Mouse (Mus musculus): ENCODE data around the gene Gfod1. TPM values are rescaled to one million over a fixed set of nuclear protein-coding genes. Genes with fewer than 3 reads are reported as not detected.
A peak's percentile ranks its signal among the peaks of the same experiment; 100 is the strongest.

Gene Gfod1
- total and polyA plus RNA-seq, 2 experiments from 2014 or later: 3.0 to 16.6 TPM

DNA sequence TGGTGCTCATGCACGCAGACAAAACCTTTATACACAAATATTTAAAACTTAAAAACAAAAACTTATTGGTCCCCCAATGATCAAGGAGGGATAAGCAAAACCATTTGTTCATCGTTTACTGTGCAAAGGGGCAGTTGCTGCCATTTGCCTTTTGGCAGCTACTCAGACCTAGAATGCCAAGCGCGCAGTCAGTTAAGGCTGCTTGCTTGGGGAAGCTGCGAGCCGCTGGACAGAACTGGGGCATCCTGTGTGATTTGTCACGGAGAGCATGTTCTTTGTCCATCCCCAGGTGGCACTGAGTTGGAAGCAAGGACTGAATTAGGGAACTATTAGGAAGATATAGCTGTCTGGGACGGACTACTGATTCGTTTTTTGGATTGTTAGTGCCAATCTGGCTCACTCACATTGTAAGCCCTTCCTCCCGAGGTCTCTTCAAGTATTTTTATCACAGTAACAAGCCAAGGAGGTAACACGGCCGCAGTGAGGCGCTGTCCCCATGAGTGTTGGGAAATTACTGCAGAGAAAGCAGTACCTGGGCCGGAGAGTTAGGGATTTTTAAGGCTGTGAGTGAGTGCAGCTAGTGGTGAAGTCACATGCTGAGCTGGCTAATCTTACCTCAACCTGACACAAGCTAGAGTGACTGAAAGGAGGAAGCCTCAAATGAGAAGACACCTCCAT, 131.8 kb downstream of the Gfod1 start:
- WGBS: 38% methylated on average over 14 of the region's 14 CpGs
- Histone ChIP-seq H3K4me1 (ENCODE audit: insufficient read depth) (no peaks in the 10 kb centered on the region), H3K27me3 (ENCODE audit: insufficient read depth, low read length) (no peaks in the 10 kb centered on the region), H3K9me3 (ENCODE audit: low read length) (no peaks in the 10 kb centered on the region), H3K27ac (ENCODE audit: low read depth, low read length) (no peak overlapping the region), H3K36me3 (ENCODE audit: insufficient read depth) (no peaks in the 10 kb centered on the region), H3K4me3 (ENCODE audit: low read depth, low read length) (peak overlapping the region; percentile 54), H3K9ac (peak overlapping the region; percentile 80; the same call in 1 of the 2 replicates), H3K4me2 (ENCODE audit: low read depth) (peak overlapping the region; percentile 78)
- no peak for ATAC-seq
- peak; percentile 29 for DNase-seq
- peak; percentile 51 for TF ChIP-seq CTCF (IDR thresholded peaks at IDR 0.05; ENCODE audit: low read depth)

DNA sequence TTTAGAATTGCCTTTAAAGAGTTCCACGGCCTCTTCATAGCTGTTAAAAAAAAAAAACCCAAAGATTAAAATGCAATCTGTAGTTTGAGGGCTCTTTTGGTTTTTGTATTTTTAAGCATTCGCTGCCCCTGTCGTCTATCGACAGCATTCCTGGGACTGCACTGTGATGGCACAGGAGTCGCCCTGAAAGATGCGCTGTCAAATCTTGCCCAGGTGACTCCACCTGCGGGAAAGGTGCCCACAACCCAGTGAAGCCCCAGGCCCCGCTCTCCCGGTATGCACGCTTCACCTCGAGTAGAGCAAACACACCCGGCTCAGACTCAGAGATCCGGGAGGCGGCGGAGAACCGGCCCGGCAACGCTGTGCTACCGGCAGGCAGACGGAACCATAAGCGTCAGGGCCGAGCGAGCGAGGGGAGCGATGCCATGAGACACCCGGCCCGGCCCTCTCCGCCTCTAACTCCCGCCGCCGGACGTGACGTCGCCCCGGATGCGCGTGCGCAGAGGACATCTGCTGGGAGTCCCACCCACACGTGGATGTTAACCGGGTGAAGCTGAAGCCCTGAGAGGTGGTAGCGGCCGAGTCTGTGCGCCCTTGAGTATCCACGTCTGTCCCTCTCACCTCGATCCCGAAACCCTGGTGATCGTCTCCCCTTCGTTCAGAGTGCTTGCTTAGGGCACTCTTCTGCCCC, 132.8 kb downstream of the Gfod1 start, which contains the start of gene Tbc1d7:
TSS of gene Tbc1d7 (minus strand) at position 482 of the 691 bp plus-strand sequence.
- Histone ChIP-seq H3K4me1 (ENCODE audit: insufficient read depth) (no peaks in the 10 kb centered on the region), H3K36me3 (ENCODE audit: insufficient read depth) (no peaks in the 10 kb centered on the region; the same call in 1 of the 2 replicates), H3K4me2 (ENCODE audit: low read depth) (peak within 1 kb of the TSS; percentile 78), H3K27me3 (ENCODE audit: insufficient read depth, low read length) (no peaks in the 10 kb centered on the region), H3K4me3 (ENCODE audit: low read depth, low read length) (peak within 1 kb of the TSS; percentile 54), H3K27ac (ENCODE audit: low read depth, low read length) (peak within 1 kb of the TSS; percentile 83), H3K9ac (peak within 1 kb of the TSS; percentile 80), H3K9me3 (ENCODE audit: low read length) (no peaks in the 10 kb centered on the region)
- peak; percentile 17; the same call in 1 of the 2 replicates for TF ChIP-seq CTCF (IDR thresholded peaks at IDR 0.05; ENCODE audit: low read depth)
- 2% methylated on average over 48 of the region's 48 CpGs for WGBS
- peak; percentile 99 for DNase-seq
- peak; percentile 97 for ATAC-seq

DNA sequence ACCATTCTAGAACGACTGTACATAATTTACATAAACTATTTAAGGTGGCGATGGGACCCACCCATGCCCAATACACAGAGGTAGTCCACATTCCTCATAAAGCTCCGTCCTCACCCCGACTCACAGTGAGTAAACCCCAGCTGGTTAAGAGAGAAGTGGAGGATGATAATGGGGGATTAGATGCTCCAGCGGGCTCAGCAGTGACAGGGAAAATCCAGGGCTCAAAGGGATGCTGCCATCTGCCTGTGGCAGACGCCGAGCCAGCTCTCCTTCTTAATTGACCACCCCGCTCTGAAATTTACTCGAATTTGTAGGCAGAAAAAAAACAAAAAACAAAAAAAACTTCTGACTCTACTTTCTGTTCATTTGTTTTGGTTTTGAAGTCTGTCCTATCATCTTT, 136.3 kb downstream of the Gfod1 start:
- H3K27me3 ChIP-seq (ENCODE audit: insufficient read depth, low read length): no peaks in the 10 kb centered on the region
- WGBS: 60% methylated on average over 9 of the region's 9 CpGs

DNA sequence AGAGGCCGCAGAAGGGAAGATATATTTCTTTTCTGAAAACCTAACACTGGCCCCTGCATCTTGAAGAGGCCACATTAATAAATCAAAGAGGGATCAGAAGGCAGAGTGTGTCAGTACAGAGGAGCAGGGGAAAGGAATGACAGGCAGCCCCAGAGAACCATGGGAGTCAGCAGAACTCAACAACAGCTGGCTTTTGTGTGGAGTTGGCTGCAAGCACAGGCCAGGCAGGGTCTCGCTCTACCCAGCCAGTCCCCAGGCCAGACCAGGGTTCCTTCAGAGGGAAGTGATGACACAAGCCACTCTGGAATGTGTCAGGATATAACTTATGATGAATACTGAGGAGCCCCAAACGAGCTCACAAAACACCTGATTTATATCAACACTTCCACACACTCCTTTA, 144.5 kb downstream of the Gfod1 start:
- no peak for TF ChIP-seq CTCF (IDR thresholded peaks at IDR 0.05; ENCODE audit: low read depth)
- no peak for DNase-seq
- H3K9me3 ChIP-seq (ENCODE audit: low read length): no peaks in the 10 kb centered on the region
- H3K36me3 ChIP-seq (ENCODE audit: insufficient read depth): peaks cover 33% of the 10 kb centered on the region
- H3K4me1 ChIP-seq (ENCODE audit: insufficient read depth): no peaks in the 10 kb centered on the region
- no peak overlapping the region for H3K9ac ChIP-seq
- no peak overlapping the region for H3K4me2 ChIP-seq (ENCODE audit: low read depth)
- WGBS: 86% methylated on average over 3 of the region's 3 CpGs
- no peak overlapping the region for H3K27ac ChIP-seq (ENCODE audit: low read depth, low read length)
- no peaks in the 10 kb centered on the region for H3K27me3 ChIP-seq (ENCODE audit: insufficient read depth, low read length)
- ATAC-seq: no peak
- H3K4me3 ChIP-seq (ENCODE audit: low read depth, low read length): no peak overlapping the region

More for the DNA sequence above, 136.3 kb downstream of the Gfod1 start:
- TF ChIP-seq CTCF (IDR thresholded peaks at IDR 0.05; ENCODE audit: low read depth): no peak
- DNase-seq: no peak
- H3K27ac ChIP-seq (ENCODE audit: low read depth, low read length): no peak overlapping the region
- no peak overlapping the region for H3K9ac ChIP-seq
- H3K4me3 ChIP-seq (ENCODE audit: low read depth, low read length): no peak overlapping the region
- H3K9me3 ChIP-seq (ENCODE audit: low read length): no peaks in the 10 kb centered on the region
- H3K4me1 ChIP-seq (ENCODE audit: insufficient read depth): no peaks in the 10 kb centered on the region
- no peak overlapping the region for H3K4me2 ChIP-seq (ENCODE audit: low read depth)
- ATAC-seq: no peak
- peaks cover 11% of the 10 kb centered on the region for H3K36me3 ChIP-seq (ENCODE audit: insufficient read depth)

DNA sequence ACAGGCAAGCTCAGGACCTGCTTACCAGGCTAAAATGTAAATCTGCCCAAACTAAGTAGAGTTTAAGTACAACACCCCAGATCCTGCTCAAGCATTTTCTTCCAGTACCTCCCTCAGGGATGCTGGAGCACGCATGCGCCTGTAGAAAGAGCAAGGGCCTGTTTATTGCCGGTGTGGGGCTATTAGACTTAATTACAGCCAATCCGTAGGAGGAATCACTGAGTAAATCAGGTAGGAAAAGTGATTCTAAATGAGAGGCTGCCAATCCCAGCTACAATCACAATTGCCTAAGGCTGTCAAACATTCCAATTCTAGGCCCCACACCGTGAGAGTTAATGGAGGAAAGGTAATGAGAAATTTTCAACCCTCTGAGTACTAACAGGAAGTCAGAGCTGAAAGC, 145.7 kb downstream of the Gfod1 start:
- Histone ChIP-seq H3K27me3 (ENCODE audit: insufficient read depth, low read length) (no peaks in the 10 kb centered on the region), H3K36me3 (ENCODE audit: insufficient read depth) (peaks cover 31% of the 10 kb centered on the region), H3K4me1 (ENCODE audit: insufficient read depth) (no peaks in the 10 kb centered on the region), H3K9ac (no peak overlapping the region), H3K9me3 (ENCODE audit: low read length) (no peaks in the 10 kb centered on the region), H3K27ac (ENCODE audit: low read depth, low read length) (no peak overlapping the region), H3K4me2 (ENCODE audit: low read depth) (no peak overlapping the region), H3K4me3 (ENCODE audit: low read depth, low read length) (no peak overlapping the region)
- no peak for TF ChIP-seq CTCF (IDR thresholded peaks at IDR 0.05; ENCODE audit: low read depth)
- DNase-seq (no peak), ATAC-seq (peak; percentile 29; the same call in 1 of the 2 replicates)
- 53% methylated on average over 5 of the region's 5 CpGs for WGBS

DNA sequence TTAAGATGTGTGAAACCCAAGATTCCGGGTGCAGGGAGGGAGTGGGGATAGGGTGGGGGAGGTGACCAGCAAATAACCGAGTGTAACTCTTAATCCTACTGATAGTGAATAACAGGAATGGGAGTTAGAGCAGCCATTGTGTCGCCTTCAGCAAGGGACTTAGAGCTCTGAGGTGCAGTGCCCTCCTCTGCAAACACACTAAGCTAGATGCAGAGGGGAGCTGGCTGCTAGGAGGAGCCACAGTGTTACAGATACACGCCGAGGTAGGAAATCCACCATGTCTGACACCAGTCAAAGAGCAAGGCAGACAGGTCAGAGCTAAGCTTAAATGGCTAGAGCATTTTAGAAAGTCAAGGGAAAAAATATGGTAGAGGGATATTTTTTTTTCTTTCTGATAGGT, 146.6 kb downstream of the Gfod1 start:
- no peaks in the 10 kb centered on the region for H3K9me3 ChIP-seq (ENCODE audit: low read length)
- H3K4me2 ChIP-seq (ENCODE audit: low read depth): no peak overlapping the region
- DNase-seq (no peak), ATAC-seq (no peak)
- no peaks in the 10 kb centered on the region for H3K4me1 ChIP-seq (ENCODE audit: insufficient read depth)
- 40% methylated on average over 5 of the region's 5 CpGs for WGBS
- H3K4me3 ChIP-seq (ENCODE audit: low read depth, low read length): no peak overlapping the region
- no peak overlapping the region for H3K27ac ChIP-seq (ENCODE audit: low read depth, low read length)
- peaks cover 37% of the 10 kb centered on the region for H3K36me3 ChIP-seq (ENCODE audit: insufficient read depth)
- H3K9ac ChIP-seq: no peak overlapping the region
- no peak for TF ChIP-seq CTCF (IDR thresholded peaks at IDR 0.05; ENCODE audit: low read depth)
- no peaks in the 10 kb centered on the region for H3K27me3 ChIP-seq (ENCODE audit: insufficient read depth, low read length)

DNA sequence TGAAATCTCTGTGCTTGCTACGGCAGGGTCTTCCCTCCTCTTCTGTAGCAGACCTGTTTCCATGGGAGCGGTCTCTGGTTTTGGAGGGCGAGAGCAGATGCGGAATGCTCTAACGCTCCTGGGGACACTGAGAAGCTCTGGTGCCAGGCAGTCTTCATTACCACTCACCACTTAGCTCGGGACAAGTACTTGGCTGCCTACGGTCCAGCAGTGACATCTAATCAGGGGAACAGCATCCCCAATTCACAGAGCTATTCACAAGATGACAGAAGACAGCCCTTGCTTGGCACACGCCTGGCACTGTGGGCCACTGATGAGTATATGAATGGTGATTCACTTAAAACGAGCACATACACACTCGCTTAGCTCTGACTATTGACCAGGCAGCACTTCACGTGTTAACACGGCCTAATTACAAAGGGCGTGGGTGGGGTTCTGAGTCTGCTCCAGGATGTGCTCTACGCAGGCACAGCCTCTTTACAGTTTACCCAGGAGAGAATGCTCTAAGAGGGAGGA, 151.9 kb downstream of the Gfod1 start:
- H3K27ac ChIP-seq (ENCODE audit: low read depth, low read length): no peak overlapping the region
- no peak overlapping the region for H3K4me2 ChIP-seq (ENCODE audit: low read depth)
- H3K36me3 ChIP-seq (ENCODE audit: insufficient read depth): peaks cover 45% of the 10 kb centered on the region
- DNase-seq: no peak
- no peak for TF ChIP-seq CTCF (IDR thresholded peaks at IDR 0.05; ENCODE audit: low read depth)
- H3K4me1 ChIP-seq (ENCODE audit: insufficient read depth): no peaks in the 10 kb centered on the region
- H3K27me3 ChIP-seq (ENCODE audit: insufficient read depth, low read length): no peaks in the 10 kb centered on the region
- no peak for ATAC-seq
- no peaks in the 10 kb centered on the region for H3K9me3 ChIP-seq (ENCODE audit: low read length)
- H3K9ac ChIP-seq: no peak overlapping the region
- no peak overlapping the region for H3K4me3 ChIP-seq (ENCODE audit: low read depth, low read length)
- WGBS: 81% methylated on average over 14 of the region's 14 CpGs
